Mouse (Mus musculus) liver, embryonic 14.5 days (tissue): ENCODE data around the gene Lamp2.

Experiments
- CTCF ChIP-seq: IDR thresholded peaks from 2 replicates; pipeline ENCODE4 v1.5.1; 2016; ENCODE audit warnings: antibody characterized with exemption, low read depth, control low read depth
- EP300 ChIP-seq: IDR thresholded peaks from 2 replicates; pipeline ENCODE4 v1.6.1; 2016; ENCODE audit warnings: antibody characterized with exemption, low read depth

- TF ChIP-seq CTCF (no peak), EP300 (no peak)
These were observed 48.6 kb upstream of the Lamp2 start for GRCm38 (mm10) chrX:38504846-38505245.
